Comparison of ENCODE assay signal across 16 mouse cellular contexts in the genomic region with DNA sequence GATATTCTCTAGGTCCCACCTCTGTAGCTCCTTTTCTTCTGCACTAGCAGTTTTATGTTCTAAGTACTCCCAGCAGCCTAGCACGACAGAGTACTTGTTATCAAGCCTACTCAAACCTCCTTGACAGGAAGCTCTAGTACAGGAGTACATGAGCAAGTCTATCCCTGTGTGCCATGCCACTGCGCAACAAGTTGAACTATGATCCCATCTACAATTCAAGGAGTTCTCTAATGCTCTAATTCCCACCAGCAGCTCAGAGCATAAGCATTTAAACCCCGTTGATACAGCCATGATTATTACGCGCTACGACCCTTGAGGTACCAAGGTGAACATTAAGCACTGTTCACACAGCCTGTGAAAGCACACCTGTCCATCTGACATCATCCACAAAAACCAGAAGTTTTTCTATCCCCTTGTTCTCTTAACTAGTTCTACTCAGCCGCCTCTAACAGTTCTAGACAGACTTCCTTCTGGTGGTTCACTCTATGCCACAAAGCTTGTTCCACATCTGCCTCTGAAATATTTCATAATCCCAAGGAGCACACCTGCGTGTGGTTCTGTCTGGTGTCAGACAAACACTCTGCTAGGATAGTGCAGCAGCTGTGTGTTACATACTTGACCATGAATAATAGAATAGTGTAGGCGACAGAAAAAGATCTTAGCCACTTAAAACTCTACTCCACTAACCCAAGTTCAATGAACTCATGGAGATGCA. TPM values are rescaled to one million over a fixed set of nuclear protein-coding genes. Genes with fewer than 3 reads are reported as not detected.
DNase-seq lines count a peak whose midpoint lies in the region; ATAC-seq and TF ChIP-seq lines count a peak whose summit lies in the region.
"Had no signal": no experiment of that assay in that cellular context is flagged by ENCODE, and none has a peak within 500 bp of the region (broad histone marks: within the 10 kb centered on the region; RNA-seq: fewer than 3 reads in every experiment).

No protein-coding gene starts in this region.

- no peaks in the 10 kb centered on the region for H3K27me3 ChIP-seq in heart, embryonic 10.5 days (ENCODE audit: insufficient read depth, poor library complexity, severe bottlenecking)
- no peaks in the 10 kb centered on the region for H3K27me3 ChIP-seq in liver, adult 2 months (ENCODE audit: control insufficient read depth, insufficient read depth, low read length)
- no peaks in the 10 kb centered on the region for H3K27me3 ChIP-seq in liver, embryonic 12.5 days (replicated peaks)
- H3K27me3 ChIP-seq in intestine, embryonic 15.5 days (replicated peaks): no peaks in the 10 kb centered on the region
- H3K27me3 ChIP-seq: embryonic facial prominence, embryonic 12.5 days; forebrain, embryonic 13.5 days; hindbrain, embryonic 13.5 days; limb, embryonic 12.5 days; neural tube, embryonic 15.5 days had no signal

- peaks cover 48% of the 10 kb centered on the region for H3K79me2 ChIP-seq in liver, adult 2 months (ENCODE audit: control insufficient read depth, insufficient read depth, low read length)

- WGBS in heart, embryonic 10.5 days: 77% methylated on average over 9 of the region's 9 CpGs
- whole genome bisulfite sequencing in liver, adult 2 months: 73% methylated on average over 9 of the region's 9 CpGs
- 62% methylated on average over 9 of the region's 9 CpGs for WGBS in liver, embryonic 12.5 days (ENCODE audit: insufficient replicate concordance)
- 71% methylated on average over 9 of the region's 9 CpGs for WGBS in intestine, embryonic 15.5 days

- 0 out of 2 replicates have a peak overlapping the region, but pooled peaks have one; percentile 10 for H3K4me3 ChIP-seq in heart, embryonic 10.5 days
- no peak overlapping the region for H3K4me3 ChIP-seq in liver, adult 2 months (ENCODE audit: insufficient read depth, low read depth, low read length)
- no peak overlapping the region for H3K4me3 ChIP-seq in liver, embryonic 12.5 days
- H3K4me3 ChIP-seq in intestine, embryonic 15.5 days (replicated peaks): no peak overlapping the region
- H3K4me3 ChIP-seq: embryonic facial prominence, embryonic 12.5 days; forebrain, embryonic 13.5 days; hindbrain, embryonic 13.5 days; limb, embryonic 12.5 days; neural tube, embryonic 15.5 days had no signal

- H3K4me1 ChIP-seq in heart, embryonic 10.5 days: peaks cover 61% of the 10 kb centered on the region
- peaks cover 34% of the 10 kb centered on the region for H3K4me1 ChIP-seq in liver, adult 2 months (ENCODE audit: control insufficient read depth, insufficient read depth, low read length)
- H3K4me1 ChIP-seq in liver, embryonic 12.5 days: peaks cover 59% of the 10 kb centered on the region
- H3K4me1 ChIP-seq in intestine, embryonic 15.5 days (replicated peaks): peaks cover 15% of the 10 kb centered on the region

- no peak for TF ChIP-seq POLR2A in liver, adult 2 months (IDR thresholded peaks at IDR 0.05; ENCODE audit: extremely low read depth, insufficient read depth, low read length)

- intact Hi-C loops in heart, postnatal 36 days (cut with DNase I): no loop called here

- no peak overlapping the region for H3K27ac ChIP-seq in heart, embryonic 10.5 days
- H3K27ac ChIP-seq in liver, adult 2 months (replicated peaks; ENCODE audit: insufficient read depth, low read depth, low read length): peak overlapping the region; percentile 43; the same call in 1 of the 2 replicates
- no peak overlapping the region for H3K27ac ChIP-seq in liver, embryonic 12.5 days
- no peak overlapping the region for H3K27ac ChIP-seq in intestine, embryonic 15.5 days
- H3K27ac ChIP-seq: embryonic facial prominence, embryonic 12.5 days; forebrain, embryonic 13.5 days; hindbrain, embryonic 13.5 days; limb, embryonic 12.5 days; neural tube, embryonic 15.5 days had no signal

- no peak for DNase-seq in heart, embryonic 10.5 days (ENCODE audit: low spot score)
- DNase-seq in heart, postnatal 36 days: no peak
- peak; percentile 47 for DNase-seq in liver, adult 2 months (ENCODE audit: extremely low read depth, low read depth, low spot score)
- DNase-seq in 416B (ENCODE audit: low read depth): peak; percentile 66
- DNase-seq in adrenal gland, postnatal 36 days: no peak
- no peak for DNase-seq in spleen, postnatal 14 days (ENCODE audit: low spot score in 2 of 2)
- DNase-seq: adrenal gland, postnatal 10 days; cerebellum, postnatal 14 days had no signal

- no peak for ATAC-seq in liver, embryonic 12.5 days
- ATAC-seq in intestine, embryonic 15.5 days: peak; percentile 39; the same call in 1 of the 2 replicates
- ATAC-seq: forebrain, embryonic 13.5 days; midbrain, embryonic 16.5 days had no signal

- TF ChIP-seq CTCF in liver, adult 2 months (IDR thresholded peaks at IDR 0.05; ENCODE audit: low read depth, low read length): no peak

- no peaks in the 10 kb centered on the region for H3K9me3 ChIP-seq in heart, embryonic 10.5 days
- H3K9me3 ChIP-seq in liver, embryonic 12.5 days (replicated peaks): no peaks in the 10 kb centered on the region
- no peaks in the 10 kb centered on the region for H3K9me3 ChIP-seq in intestine, embryonic 15.5 days
- H3K9me3 ChIP-seq: embryonic facial prominence, embryonic 12.5 days; forebrain, embryonic 13.5 days; hindbrain, embryonic 13.5 days; limb, embryonic 12.5 days; neural tube, embryonic 15.5 days had no signal

- no peaks in the 10 kb centered on the region for H3K36me3 ChIP-seq in heart, embryonic 10.5 days
- H3K36me3 ChIP-seq in liver, adult 2 months (ENCODE audit: control insufficient read depth, insufficient read depth, low read length): no peaks in the 10 kb centered on the region
- peaks cover 3% of the 10 kb centered on the region; the same call in 1 of the 2 replicates for H3K36me3 ChIP-seq in liver, embryonic 12.5 days
- H3K36me3 ChIP-seq in intestine, embryonic 15.5 days: no peaks in the 10 kb centered on the region
- H3K36me3 ChIP-seq: embryonic facial prominence, embryonic 12.5 days; hindbrain, embryonic 13.5 days; limb, embryonic 12.5 days; neural tube, embryonic 15.5 days had no signal

- no peak overlapping the region for H3K9ac ChIP-seq in liver, adult 2 months (ENCODE audit: low read depth, low read length)
- no peak overlapping the region for H3K9ac ChIP-seq in liver, embryonic 12.5 days
- no peak overlapping the region for H3K9ac ChIP-seq in intestine, embryonic 15.5 days
- H3K9ac ChIP-seq: embryonic facial prominence, embryonic 12.5 days; forebrain, embryonic 13.5 days; hindbrain, embryonic 13.5 days; limb, embryonic 12.5 days; neural tube, embryonic 15.5 days had no signal

- H3K4me2 ChIP-seq in liver, embryonic 12.5 days: no peak overlapping the region
- H3K4me2 ChIP-seq in intestine, embryonic 15.5 days (replicated peaks): no peak overlapping the region
- H3K4me2 ChIP-seq: embryonic facial prominence, embryonic 12.5 days; forebrain, embryonic 13.5 days; hindbrain, embryonic 13.5 days; limb, embryonic 12.5 days; neural tube, embryonic 15.5 days had no signal

RNA-seq across cellular contexts. Expression of a gene that starts 16.2 kb away (rescaled TPM):
- polyA plus RNA-seq in heart, embryonic 10.5 days (2016; fragmentation: Nextera tagmentation; extraction: Ambion mirVana): 219 and 225 TPM in 2 replicates
- 10 to 100 TPM; 75.8 to 85.5 TPM for total RNA-seq in heart, postnatal 36 days (2021)
- total RNA-seq in liver, adult 2 months (2014; rRNA removed): 31.3 and 31.7 TPM in 2 replicates
- polyA plus RNA-seq in liver, adult 2 months (2012; rRNA removed): 14.8 and 19.3 TPM in 2 replicates
- polyA plus RNA-seq in liver, embryonic 12.5 days (2016; fragmentation: Nextera tagmentation; extraction: Ambion mirVana): 110 and 113 TPM in 2 replicates
- polyA plus RNA-seq in intestine, embryonic 15.5 days (2015; fragmentation: Nextera tagmentation; extraction: Ambion mirVana): 209 and 246 TPM in 2 replicates
- total RNA-seq in adrenal gland, postnatal 36 days (2021): 10 to 100 TPM; 80.8 to 88.1 TPM

Comparison
In these comparisons a context has a peak if more than half of its experiments do, and no peak if none do; other contexts are left out.
1. DNase-seq: peak in liver, adult 2 months (single experiment) and 416B (single experiment); none in heart, embryonic 10.5 days (single experiment), heart, postnatal 36 days (0 of 2), adrenal gland, postnatal 36 days (0 of 2) and spleen, postnatal 14 days (0 of 2).